Mouse (Mus musculus) cerebellum, adult 18-20 months (tissue): ENCODE measurements at regions not wholly inside any gene's neighbourhood (a gene's known extent, or its start where the extent isn't known, plus 50 kb on each side); places are given as distances from the start of the nearest gene placed in this dataset.
A peak's percentile ranks its signal among the peaks of the same experiment; 100 is the strongest.

Experiments
- DNase-seq, 2 experiments: peaks; one replicate each; pipeline ENCODE4 v3.0.0; 2021

DNA sequence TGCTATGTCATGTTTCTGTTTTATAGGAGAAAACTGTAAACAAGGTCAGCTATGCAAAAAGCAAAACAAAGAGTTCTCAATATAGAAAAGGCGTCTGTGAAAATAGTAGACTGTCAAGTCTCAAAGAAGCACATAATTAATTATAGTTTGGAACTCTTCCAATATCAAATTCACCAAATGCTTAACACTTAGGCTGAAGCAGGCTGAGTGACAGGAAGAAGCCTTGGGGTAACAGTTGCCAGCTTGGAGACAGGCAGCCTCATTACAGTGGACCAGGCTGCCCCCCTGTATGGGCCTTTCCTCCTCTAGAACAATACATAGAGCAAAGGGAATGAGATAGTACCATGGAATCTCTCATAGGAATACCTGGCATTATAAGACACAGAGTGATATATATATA lies 364.8 kb upstream of the Tenm2 start:
- no peak for DNase-seq

DNA sequence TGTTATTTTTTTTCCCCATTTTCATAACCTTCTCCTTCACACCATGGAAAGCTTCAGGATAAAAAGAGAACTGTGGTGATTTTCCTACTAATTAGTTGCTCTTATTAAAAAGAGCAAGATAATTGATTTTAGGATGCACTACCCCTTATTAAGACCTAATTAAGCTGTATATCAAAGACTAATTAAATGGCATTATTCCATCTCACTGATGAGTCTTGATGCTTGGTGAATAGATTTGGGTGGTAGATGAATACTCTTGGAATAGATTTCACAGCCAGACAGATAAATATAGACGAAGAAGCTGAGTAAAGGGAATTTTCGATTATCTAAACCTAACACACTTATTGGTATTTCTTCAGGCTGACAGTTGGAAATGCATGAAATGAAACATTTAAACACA lies 346.5 kb upstream of the Tenm2 start:
- DNase-seq = no peak

DNA sequence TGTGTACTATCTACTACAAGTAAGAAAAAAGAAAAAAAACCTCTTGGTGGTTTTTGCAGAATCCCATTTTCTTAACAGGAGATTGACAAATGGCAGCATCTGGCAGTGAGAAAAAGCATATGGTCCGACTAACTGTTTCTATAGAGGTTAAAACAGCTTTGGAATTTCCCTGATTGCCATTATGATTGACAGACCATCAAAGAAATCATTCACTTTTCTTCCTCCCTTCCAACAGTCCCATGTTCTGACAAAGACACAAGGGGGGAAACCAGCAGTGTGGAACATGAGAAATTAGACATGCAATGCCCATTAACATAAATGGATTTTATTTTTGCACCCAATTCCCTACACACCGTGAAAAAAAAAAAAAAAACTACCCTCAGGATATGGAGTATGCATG lies 297.9 kb upstream of the Tenm2 start:
- DNase-seq = no peak

DNA sequence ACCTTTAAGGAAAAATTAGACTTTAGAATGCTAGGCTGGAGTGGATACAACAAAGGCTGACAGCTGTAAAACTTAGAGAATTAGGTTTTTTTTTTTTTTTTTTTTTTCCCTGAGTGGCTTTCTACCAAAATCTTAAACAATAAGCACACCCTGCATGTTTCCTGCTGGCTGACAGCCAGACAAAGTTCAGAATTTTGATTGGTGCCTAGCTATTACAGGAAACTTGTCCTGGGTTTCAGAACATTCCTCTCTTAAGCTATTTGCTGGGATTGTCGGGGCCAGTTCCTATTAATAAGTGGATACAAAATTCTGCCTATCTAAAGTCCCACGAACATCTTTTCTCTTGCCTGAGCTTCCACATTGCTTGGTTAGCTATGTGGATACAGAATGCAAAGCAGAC lies 296.7 kb upstream of the Tenm2 start:
- DNase-seq = no peak

DNA sequence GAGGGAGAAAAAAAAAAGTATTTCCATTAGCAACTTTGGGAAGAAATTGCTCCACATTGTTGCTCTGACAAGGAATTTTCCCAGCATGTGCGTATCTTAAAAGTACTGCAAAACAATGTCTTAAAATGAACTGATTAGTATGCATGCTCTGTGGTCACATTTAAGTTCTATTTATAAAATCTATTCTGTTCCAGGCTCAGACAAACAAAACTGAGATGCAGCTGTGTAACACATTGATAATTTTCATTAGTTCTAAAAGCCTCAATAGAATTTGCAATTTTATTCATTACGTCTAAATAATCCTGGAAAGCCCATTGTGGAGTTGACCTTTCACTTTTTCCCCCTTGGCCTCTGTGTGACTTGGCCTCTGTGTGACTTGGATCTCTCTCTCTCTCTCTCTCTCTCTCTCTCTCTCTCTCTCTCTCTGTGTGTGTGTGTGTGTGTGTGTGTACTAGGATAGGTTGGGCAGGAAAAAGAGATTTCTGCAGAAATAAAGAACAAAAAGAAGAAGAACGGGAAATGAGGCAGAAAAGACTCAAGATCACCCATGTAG lies 262.8 kb upstream of the Tenm2 start:
- no peak for DNase-seq

DNA sequence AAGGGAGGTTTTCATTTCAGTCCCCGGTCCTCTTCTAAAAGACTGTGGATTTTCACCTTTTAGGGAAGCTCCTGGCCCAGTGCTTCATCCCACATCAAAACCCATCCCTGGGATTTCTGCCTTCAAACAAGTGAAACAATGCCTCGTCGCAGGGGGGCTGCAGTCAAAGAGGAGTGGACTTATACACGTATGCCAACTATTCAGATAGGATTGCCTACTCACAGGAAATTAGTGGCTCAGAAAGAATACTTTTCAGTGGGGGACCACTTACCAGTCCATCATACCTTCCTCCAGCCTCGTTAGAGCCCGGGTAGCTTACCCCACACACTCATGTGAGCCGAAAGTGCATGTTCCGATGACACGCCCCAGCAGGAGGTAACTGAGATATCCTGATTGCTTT lies 262.1 kb upstream of the Tenm2 start:
- no peak for DNase-seq

DNA sequence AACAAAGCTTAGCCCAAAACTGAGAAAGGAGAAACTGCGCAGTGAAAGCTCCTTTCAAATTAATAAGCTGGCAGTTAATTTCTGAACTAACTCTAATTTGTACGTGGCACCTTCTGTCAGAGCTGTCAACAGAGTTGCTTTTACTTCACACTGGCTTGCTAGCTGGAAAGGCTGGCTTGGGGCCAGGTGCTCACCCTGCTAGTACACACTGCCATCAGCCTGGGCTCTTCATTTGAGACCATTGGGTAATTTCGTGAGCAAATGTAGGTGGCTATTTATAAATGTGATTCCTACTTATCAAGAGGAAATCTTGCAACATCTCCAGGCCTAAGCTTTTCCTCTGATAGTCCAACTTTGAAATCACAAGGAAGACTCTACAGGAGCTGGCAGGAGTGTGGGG lies 244.5 kb upstream of the Tenm2 start:
- peak; percentile 1 to 3 for DNase-seq

DNA sequence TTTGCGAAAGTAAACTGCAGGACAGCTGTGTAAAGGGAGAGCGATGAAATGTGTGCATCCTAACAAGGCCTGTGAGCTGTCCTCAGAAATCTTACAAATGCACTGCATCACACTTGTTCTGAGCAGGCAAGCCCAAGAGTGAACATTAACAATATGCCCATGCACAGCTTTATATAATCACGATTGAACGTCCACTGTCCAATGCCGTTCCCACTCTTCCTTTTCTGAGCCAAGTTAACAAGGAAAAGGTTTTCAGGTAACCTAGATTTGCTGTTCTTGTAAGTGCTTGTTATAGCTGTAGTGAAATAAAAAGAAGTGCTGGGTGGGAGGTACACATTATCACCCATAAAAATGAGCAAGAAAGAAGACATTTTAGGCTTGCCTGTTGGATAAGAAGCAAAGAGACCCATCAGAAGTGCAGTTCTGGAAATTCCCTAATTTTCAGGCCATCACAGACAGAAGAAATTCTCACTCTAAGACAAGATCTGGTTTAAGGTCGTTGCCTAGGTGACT lies 243.3 kb upstream of the Tenm2 start:
- DNase-seq = no peak

DNA sequence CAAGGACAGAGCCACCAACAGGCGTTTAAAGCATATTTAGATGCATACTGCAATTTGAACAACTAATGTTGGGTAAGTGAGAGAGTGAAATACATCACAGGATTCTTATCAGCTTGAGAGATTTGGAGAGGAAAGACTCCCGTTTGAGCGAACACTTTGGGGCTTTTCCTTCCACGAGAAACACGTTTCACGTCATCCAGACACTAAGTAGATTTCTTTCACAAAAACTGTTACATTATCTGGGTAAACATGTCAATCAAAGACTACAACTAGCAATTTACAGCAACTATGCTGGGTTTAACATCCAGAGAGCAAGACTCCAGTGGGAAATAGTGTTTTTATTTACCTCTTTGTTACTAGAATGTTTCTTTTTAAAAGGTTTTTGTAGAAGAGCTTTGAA lies 238.3 kb upstream of the Tenm2 start:
- no peak for DNase-seq

DNA sequence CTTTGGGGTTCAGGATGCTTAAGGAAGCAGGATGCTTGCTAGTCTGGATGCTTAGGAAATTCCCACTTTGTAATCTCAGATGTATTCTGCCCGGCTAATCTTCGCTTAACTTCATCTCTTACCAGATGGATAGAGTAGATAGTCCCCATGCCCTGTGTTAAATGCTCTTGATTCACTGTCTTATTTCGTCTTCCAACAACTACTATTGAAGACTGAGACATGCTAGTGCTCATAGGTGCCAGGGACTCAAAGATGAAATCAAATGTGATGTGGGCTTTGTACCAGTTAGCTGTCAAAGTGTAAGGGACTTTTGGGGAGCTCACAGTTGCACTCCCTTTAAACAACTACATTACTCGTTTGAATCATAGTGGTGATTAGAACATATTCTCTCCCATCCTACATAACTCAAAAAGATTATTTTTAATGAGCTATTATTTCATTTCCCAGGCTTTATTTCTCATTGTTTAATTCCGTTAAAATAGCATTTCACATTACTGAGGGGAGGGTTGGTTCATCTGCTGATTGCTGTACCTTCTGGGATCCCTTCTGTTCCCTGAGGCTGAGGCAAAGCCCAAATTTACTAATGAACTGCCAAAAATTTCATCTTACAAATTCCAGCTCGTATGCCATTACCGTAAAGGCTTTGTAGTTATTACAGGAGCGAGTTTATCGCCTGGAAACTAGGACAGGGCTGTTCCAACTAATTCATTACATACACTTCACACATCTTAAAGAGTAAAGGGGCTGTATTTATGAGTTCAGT lies 228.1 kb upstream of the Tenm2 start:
- no peak for DNase-seq

DNA sequence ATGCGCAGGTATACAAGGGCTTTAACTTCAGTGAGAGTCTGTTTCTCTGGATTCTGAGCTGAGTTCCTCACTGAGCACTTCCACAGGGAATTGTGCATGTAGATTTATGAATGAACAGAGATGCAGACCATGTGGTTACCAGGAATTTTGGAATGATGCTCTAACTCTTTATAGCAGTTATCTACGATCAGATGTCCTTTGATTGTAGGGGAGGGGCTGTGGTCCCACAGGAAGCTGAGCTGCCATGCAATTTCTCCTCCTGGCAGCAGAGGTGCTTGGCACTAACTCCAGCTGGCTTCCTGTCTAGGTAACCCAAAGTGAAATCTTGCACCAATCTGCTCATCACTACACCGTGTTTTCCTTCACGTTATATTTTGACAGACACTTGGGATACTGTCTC lies 226.6 kb upstream of the Tenm2 start:
- DNase-seq = no peak

DNA sequence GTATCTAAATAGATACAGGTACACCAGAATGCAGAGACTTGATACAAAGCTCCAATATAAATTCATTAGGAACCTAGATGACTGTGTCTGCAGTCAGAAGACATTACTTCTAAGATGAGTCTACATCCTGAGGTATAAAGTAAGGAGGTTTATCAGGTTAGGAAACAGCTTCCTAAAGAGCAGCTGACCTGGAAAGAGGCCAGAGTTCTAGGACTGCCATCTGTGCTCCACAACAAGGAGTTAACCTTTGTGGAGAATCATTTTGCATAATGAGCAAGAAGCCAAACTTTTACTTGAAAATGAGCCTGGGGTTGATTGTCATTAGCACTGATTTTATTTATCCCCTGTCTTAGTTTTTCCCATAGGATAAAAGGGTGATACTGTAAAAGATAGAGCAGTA lies 211.6 kb upstream of the Tenm2 start:
- DNase-seq = peak; percentile 7 to 12

DNA sequence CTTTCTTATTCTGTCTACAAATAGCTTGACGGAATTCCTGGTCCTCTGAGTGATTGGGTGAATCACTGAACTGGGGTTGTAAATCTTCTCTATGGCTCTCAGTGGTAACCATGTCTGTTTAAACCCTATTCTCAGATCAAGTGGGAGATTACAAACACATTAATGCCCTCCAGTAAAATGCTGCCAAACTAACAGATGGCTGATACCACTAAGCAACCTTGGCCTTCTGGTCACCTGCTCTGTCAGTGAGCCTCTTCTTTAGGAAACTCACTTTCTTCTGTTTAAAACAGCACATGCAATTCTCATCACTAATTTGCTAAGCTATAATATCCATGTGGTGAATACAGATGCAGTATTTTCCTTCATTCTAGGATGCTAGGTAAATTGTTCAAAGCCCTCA lies 210.9 kb upstream of the Tenm2 start:
- peak in 1 of 2 experiments; percentile 5 for DNase-seq

DNA sequence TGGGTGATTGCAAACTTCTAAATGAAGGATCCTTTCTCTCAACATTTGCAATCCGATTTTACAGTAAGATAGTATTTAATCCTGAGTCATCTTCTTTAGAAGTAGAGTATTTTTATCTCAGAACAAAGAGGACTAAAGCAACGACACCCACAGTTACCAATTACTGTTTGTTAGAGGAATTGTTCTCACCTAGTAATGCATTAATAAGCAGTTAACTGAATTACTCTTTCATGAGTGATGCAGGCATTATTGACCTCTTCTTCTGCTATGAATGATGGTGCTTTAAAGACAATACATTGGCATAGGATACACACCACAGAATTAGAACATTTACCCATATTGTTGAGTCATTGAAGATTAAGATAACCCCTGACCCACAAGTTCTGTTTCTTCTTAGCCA lies 207.0 kb upstream of the Tenm2 start:
- no peak for DNase-seq

DNA sequence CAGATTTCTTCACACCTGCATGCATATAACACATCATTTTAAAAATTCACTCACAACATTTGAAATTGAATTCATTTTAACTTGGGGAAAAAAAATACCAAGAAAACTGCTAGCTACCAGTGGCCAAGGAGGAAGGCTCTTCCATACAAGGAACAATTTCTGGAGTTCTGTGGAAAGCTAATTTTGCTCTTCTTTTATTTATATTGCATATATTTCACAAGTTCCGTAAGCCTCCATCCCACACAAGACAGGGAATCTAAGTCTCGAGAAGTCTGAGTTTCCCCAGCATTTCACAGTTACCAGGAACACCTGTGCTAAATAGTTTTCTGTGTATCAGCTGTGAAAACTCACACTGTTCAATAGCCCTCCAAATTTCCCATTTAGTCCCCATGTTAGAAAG lies 198.8 kb upstream of the Tenm2 start:
- no peak for DNase-seq

DNA sequence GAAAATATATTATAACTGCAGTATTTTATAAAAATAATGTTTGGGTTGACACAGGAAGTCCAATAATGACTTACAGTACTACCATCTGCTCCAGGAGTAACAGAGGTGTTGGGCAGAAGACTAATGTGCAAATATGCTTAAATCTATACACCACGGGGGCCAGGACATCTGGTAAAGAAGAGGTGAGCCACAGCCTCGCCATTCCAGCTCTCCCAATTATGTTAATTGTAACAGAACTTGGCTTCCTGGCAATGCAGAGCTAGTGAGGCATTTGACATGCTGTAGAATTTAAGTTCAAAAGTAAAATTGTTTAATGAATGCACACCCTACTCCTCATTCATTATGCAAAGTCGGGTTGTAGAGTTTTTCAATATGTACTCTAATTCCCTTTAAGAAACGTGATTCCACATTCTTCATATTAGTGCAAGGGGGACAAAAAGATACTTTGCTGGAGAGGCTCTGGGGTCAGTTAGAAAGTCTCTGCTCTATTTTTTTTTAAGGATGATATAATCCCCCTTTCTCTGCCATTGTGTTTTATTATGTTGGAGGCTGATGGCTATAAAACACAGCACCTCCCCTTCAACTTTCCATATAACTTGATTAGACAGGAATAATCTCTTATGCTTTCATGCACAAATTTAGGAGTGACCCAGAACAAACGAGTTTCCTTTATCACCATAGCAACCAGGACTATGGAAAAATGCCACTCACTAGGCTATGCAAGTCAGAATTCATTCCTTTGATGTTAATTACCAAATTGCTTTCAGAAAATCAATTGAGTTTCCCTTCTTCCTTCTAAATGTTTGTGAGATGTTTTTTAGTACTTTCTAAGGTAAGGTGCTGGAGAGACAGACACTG lies 188.8 kb upstream of the Tenm2 start:
- DNase-seq = no peak

DNA sequence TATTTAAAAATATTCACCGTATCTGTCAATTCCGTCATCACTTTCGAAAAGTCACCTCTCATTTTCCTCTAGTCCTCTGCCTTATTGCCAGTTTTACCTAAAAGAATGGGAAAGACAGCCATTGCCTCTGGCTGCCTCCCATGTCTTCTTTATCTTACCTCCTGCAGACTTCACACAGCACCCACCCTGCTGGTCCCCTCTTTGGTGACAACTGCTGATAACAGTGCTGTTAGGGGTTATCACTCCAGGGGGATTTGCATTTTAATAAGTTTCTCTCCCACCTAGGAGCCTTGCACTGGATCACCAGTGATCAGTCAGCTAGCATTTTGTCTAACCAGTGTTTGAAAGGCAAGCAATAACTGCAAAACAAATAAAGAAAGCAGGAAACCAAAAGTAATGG lies 177.1 kb upstream of the Tenm2 start:
- no peak for DNase-seq

DNA sequence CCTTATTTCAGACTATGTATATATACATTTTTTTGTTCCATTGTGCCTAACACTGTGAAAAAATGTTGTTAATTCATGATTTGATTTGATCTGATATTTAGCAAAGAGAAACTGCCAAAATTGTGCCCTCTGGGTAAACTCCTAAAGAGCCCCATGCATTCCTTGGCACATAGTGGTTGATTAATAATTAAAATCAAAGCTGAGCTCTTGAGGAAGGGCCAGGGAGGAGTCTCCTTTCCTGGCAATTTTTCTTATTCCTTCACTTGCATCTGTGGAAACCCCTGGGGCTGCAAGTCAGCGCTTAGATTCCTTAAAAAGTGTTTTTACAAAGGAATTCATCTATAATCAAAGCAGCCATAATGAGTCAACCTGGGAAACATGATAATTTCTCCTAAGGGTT lies 132.2 kb upstream of the Tenm2 start:
- no peak for DNase-seq

DNA sequence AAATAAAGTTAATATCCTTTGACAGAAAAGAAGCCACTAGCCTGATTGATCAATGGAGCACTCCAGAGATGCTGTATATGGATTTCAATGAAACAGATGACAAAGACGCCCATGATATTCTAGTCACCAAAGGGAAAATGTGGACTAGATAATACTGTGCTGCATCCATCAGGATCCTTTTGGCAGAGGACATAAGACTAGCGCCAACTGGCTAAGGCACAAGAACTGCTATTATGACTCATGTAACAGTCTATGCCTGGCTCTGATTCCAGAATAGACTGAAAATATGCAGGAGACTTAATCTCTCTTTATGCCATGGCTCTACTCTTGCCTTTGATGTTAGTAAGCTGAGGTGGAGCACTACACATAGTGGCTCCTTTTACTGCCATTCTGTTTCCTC lies 128.7 kb upstream of the Tenm2 start:
- peak; percentile 46 to 58 for DNase-seq

DNA sequence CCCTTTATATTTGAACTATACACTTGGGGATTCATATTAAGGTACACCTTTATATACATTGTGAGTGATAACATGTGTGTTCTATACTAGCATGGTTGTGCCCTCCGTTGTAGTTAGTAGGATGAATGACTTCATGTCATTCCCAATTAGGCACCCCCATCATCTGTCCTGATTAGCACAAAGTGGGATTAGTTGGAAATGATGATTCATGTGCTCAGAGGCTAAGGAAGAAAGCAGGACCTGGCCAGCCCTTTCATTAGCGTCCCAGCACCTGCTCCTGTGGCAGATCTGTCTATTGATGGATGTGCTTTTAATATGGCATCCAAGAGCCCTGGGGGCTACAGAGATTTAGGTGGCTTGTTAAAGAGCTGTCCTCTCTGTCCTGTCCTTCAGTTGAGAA lies 119.3 kb upstream of the Tenm2 start:
- no peak for DNase-seq

DNA sequence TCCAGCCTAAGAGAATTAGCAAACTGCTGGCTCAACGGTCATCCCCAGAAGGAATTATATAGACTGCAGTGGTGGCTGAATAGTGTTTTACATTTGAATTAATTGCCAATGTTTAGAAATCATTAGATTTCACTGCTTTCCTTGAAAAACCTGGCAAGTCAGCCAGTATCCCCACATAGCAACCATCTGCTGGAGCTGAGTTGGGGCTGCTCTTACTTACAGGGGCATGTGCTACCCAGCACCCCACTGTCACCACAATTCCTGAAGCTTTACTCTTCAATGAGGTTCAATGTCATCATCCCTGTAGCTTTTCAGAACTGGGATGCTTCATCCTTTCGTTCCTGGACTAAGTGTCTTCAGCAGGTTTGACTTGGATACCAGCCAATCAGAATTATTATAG lies 73.9 kb upstream of the Tenm2 start:
- peak in 1 of 2 experiments; percentile 2 for DNase-seq

DNA sequence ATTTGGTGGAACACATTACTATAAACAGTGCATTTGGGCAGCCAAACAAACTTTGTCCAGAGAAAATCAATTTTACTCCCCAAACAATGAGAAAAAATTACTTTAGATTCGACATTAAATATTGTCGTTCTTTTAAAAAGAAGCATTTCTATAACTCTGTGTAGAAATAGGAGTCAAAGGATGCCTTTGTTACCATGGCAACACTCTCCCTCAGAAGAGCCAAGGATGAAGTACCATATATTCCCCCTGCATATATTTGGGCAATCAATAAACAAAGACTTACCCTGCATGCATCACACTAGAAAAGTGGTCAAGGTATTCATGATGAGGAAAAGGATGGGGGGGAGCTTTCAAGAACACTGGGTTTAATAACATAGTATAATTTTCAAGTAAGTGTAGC lies 70.9 kb upstream of the Tenm2 start:
- DNase-seq = no peak
